Mouse (Mus musculus) CD4-positive, CD25-positive, alpha-beta regulatory T cell, adult 2 months (primary cell): ENCODE measurements around the gene Mcm2.
A peak's percentile ranks its signal among the peaks of the same experiment; 100 is the strongest.

Experiments
- DNase-seq: peaks from one replicate; pipeline ENCODE4 v3.0.0-alpha.2; 2012; ENCODE audit warnings: low read depth, low spot score

Mcm2 gene

GRCm38 (mm10) chr6:88926870-88927269 lies 28.3 kb upstream of the Mcm2 start:
- peak; percentile 50 for DNase-seq

GRCm38 (mm10) chr6:88925640-88926205 lies 27.1 kb upstream of the Mcm2 start:
- peak; percentile 42 for DNase-seq

- no peak for DNase-seq
Observed at GRCm38 (mm10) chr6:88924502-88925275, 26.1 kb upstream of the Mcm2 start.

GRCm38 (mm10) chr6:88918802-88919201 lies 20.2 kb upstream of the Mcm2 start:
- DNase-seq, result no peak

GRCm38 (mm10) chr6:88916153-88916552 lies 17.6 kb upstream of the Mcm2 start:
- peak; percentile 76 for DNase-seq

GRCm38 (mm10) chr6:88915510-88915909 lies 16.9 kb upstream of the Mcm2 start:
- no peak for DNase-seq

- no peak for DNase-seq
Observed at GRCm38 (mm10) chr6:88914799-88915198, 16.2 kb upstream of the Mcm2 start.

- no peak for DNase-seq
Observed at GRCm38 (mm10) chr6:88913440-88913839, 14.9 kb upstream of the Mcm2 start.

GRCm38 (mm10) chr6:88913022-88913421 lies 14.4 kb upstream of the Mcm2 start:
- no peak for DNase-seq

GRCm38 (mm10) chr6:88909151-88909550 lies 10.6 kb upstream of the Mcm2 start:
- no peak for DNase-seq

- peak; percentile 84 for DNase-seq
Observed at GRCm38 (mm10) chr6:88906369-88907108, 8.0 kb upstream of the Mcm2 start.

- no peak for DNase-seq
Observed at GRCm38 (mm10) chr6:88905042-88905441, 6.5 kb upstream of the Mcm2 start.

- DNase-seq, result no peak
Observed at GRCm38 (mm10) chr6:88904456-88904974, 5.9 kb upstream of the Mcm2 start.

GRCm38 (mm10) chr6:88903708-88904107 lies 5.1 kb upstream of the Mcm2 start:
- no peak for DNase-seq

- peak; percentile 96 for DNase-seq
Observed at GRCm38 (mm10) chr6:88901947-88902820, 3.6 kb upstream of the Mcm2 start, which contains the start of gene Tpra1. Tpra1 (plus strand) TSS chr6:88902251.

- DNase-seq, result no peak
Observed at GRCm38 (mm10) chr6:88901471-88901870, 2.9 kb upstream of the Mcm2 start.

- no peak for DNase-seq
Observed at GRCm38 (mm10) chr6:88899628-88900027, 1.0 kb upstream of the Mcm2 start.

- DNase-seq, result no peak
Observed at GRCm38 (mm10) chr6:88899086-88899485, 506 bp upstream of the Mcm2 start.

- no peak for DNase-seq
Observed at GRCm38 (mm10) chr6:88897246-88897645, 1.3 kb downstream of the Mcm2 start.

- DNase-seq, result peak; percentile 38
Observed at GRCm38 (mm10) chr6:88895943-88896342, 2.6 kb downstream of the Mcm2 start.

GRCm38 (mm10) chr6:88893559-88893958 lies 5.0 kb downstream of the Mcm2 start:
- peak; percentile 82 for DNase-seq
